Mouse (Mus musculus) B cell, adult (primary cell): ENCODE results near the gene Tmem19. TPM values are rescaled to one million over a fixed set of nuclear protein-coding genes. Genes with fewer than 3 reads are reported as not detected.

Experiments
- total RNA-seq: library from RNA; stranded (reverse); gene quantifications from 4 replicates; pipeline ENCODE4 v1.2.4, GENCODE M21; 2023; ENCODE audit not compliant: inconsistent age

Tmem19 gene
- 24.7 to 34.2 TPM (median 29.8 TPM) in 4 replicates for total RNA-seq

DNA sequence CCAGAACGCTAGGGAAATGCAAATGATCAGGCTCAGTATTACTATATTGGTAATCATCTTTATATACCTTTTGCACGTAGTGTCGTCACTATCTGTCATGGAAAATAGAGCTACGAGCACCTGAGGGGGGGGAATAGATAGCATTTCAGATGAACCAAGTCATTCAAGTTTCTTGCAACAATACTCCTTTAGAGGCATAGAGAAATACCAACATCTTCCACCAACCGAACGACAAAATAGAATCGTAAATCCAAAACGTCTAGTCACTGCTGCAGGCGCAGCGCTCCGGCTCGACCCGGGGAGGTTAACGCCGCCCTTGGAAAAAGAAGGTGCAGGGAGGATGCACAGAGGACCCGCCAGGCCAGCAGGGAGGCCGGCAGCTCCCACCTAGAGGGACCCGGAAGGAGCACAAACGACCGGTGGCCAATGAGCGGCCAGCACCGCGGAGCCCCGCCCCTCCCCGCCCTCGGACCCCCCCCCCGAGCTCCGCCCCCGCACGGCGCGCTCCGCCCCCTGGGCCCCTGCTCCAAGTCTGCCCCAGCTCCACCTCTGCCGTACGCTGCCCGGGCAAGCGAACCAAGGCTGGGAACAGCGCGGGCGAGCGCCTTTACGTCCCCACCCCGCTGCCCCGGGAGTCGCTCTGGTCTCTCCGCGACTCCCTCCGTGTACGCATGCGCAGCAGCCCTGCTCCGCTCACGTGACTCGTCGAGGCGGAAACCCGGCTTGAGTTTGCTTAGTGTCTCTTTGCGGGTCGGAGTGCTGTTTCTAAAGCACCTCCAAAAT is at the start of gene Tmem19:
Tmem19 (minus strand) TSS at position 662 of the 783 bp plus-strand sequence.

GRCm38 (mm10) chr10:115384221-115385017 is 22.1 kb upstream of the Tmem19 start, which contains the start of the genes Thap2 and Zfc3h1:
Gene Thap2 (minus strand): TSS chr10:115384443.
Gene Zfc3h1 (plus strand): TSS chr10:115384959.

DNA sequence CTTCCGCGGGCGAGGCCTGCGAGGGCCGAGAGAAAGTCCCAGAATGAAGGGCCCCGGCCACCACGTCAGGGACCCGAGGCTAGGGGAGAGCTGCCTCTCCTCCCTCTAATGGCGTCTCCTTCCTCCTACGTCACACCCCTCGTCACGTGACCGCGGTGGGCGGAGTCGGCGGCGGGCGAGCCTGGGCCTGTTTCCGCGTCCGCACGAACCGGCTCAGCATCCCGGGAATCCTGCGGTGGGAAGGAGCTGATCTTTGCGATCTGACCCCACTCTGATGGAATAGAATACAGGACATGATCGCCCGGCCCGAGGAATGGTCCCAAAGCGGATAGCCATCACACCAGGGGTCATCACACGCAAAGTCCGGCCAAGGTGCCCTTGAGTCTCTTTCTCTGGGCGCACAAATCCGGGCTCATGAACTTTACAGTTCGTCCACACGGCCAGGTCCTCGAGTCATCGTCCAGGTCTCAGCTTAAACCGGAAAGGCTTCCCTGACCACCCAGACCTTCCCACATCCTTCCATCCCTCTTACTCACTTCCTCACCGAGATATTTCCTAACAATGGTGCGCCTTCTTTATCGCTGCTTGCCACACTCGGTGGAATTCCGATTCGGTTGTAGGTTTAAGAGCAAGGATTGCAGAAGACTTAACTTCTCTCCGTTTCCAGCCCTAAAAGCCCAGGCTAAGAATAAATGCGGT is 46.7 kb downstream of the Tmem19 start, which contains the start of gene Rab21:
Rab21 (minus strand) TSS at position 122 of the 699 bp plus-strand sequence.

Other genes starting within 250 kb of the Tmem19 start
- gene Tph2, start 177.5 kb downstream of the Tmem19 start, total RNA-seq = not detected in 4 replicates
- 107 to 136 TPM (median 132 TPM) in 4 replicates for gene Tbc1d15, start 111.0 kb downstream of the Tmem19 start, total RNA-seq
- gene Rab21, start 46.9 kb downstream of the Tmem19 start, total RNA-seq = 82.8 to 95.3 TPM (median 86.6 TPM) in 4 replicates
- 3.9 to 7.6 TPM (median 6.4 TPM) in 4 replicates for gene Thap2, start 21.9 kb upstream of the Tmem19 start, total RNA-seq
- gene Zfc3h1, start 22.5 kb upstream of the Tmem19 start, total RNA-seq = 69.7 to 76.9 TPM (median 73.3 TPM) in 4 replicates
- not detected in 4 replicates for gene A930009A15Rik, start 207.5 kb upstream of the Tmem19 start, total RNA-seq
- 0.39 to 0.96 TPM (median 0.72 TPM) in 4 replicates for gene Lgr5, start 225.3 kb upstream of the Tmem19 start, total RNA-seq